Mouse (Mus musculus): ENCODE results near the gene Snx22. TPM values are rescaled to one million over a fixed set of nuclear protein-coding genes. Genes with fewer than 3 reads are reported as not detected.

Snx22 gene
- polyA plus RNA-seq, 1 experiment from 2014 or later, result 2.3 TPM

DNA sequence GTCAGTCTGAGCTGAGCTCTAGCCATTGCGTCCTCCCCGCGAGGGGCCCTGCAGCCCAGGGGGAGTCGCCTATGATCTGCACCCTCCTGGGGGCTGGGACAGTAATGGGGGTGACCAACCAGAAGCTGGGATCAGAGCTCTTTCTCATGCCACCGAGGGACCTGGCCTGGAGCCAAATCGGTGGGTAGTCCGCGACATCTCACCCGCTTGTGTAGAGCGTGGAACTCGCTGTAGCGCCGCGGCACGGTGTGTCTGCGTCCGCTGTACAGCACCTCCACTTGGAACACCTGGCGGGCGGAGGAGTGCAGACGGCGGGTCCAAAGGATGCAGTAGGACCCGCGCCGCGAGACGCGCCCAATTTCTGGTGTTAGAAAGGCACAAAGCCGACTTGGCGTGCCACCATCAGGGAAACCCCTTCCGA lies 538 bp downstream of the Snx22 start:
- no peak overlapping the region for H3K27ac ChIP-seq
- peak overlapping the region; percentile 94 for H3K4me2 ChIP-seq
- peak overlapping the region; percentile 52 for H3K4me3 ChIP-seq (replicated peaks)
- peaks cover 38% of the 10 kb centered on the region for H3K27me3 ChIP-seq
- H3K4me1 ChIP-seq, result peaks cover 12% of the 10 kb centered on the region
- peak; percentile 22; the same call in 1 of the 2 replicates for ATAC-seq (replicated peaks; ENCODE audit: low FRiP score)
- H3K9me3 ChIP-seq (replicated peaks), result no peaks in the 10 kb centered on the region
- H3K36me3 ChIP-seq, result peaks cover 32% of the 10 kb centered on the region
- peak overlapping the region; percentile 38 for H3K9ac ChIP-seq
- 1% methylated on average over 30 of the region's 30 CpGs for WGBS

DNA sequence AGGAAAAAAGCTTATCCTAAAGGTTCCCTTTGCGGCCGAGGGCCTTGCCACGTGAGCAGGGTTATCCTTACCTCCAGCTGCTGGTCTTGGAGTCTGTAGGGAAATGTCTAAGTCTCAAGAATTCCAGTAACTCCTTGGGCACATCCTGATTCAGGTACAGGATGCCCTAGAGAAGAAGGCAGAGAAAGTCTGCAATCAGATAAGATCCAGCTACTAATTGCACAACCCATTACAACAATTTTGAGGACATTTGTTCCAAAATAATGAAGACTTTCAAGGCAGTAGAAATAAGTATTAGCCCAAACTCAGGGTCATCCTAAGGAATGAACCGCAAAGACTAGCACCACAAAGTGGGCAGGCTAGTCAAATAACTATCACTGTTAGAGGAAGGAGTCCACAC lies 1.5 kb downstream of the Snx22 start:
- Histone ChIP-seq H3K9ac (no peak overlapping the region), H3K27me3 (peaks cover 38% of the 10 kb centered on the region), H3K4me2 (no peak overlapping the region), H3K9me3 (replicated peaks) (no peaks in the 10 kb centered on the region), H3K4me1 (peaks cover 12% of the 10 kb centered on the region), H3K36me3 (peaks cover 42% of the 10 kb centered on the region), H3K27ac (no peak overlapping the region), H3K4me3 (replicated peaks) (no peak overlapping the region)
- no peak for ATAC-seq (replicated peaks; ENCODE audit: low FRiP score)
- WGBS, result 61% methylated on average over 4 of the region's 4 CpGs

DNA sequence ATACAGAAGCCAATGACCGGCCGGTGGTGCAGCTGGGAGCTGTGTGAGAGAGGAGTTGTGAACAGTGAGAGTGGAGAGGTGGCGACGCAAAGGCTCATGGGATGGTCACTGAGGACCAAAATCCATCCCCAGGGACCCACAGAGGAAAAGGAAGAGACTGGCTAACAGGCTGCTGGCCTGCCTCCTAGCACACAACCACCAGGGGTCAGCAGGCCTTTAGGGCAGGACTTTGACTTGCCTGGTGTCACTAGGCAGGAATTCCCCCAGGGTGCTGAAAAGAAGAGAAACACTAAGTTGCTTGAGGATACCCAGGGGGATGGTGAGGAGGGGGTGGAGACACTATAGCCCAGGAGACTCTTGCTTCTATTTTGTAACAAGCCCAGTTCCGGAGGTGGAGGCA lies 2.0 kb downstream of the Snx22 start:
- H3K9ac ChIP-seq, result no peak overlapping the region
- H3K4me1 ChIP-seq, result peaks cover 12% of the 10 kb centered on the region
- no peak overlapping the region for H3K4me2 ChIP-seq
- no peak for ATAC-seq (replicated peaks; ENCODE audit: low FRiP score)
- H3K36me3 ChIP-seq, result peaks cover 47% of the 10 kb centered on the region
- no peak overlapping the region for H3K27ac ChIP-seq
- 26% methylated on average over 5 of the region's 5 CpGs for WGBS
- H3K27me3 ChIP-seq, result peaks cover 38% of the 10 kb centered on the region
- no peaks in the 10 kb centered on the region for H3K9me3 ChIP-seq (replicated peaks)
- no peak overlapping the region for H3K4me3 ChIP-seq (replicated peaks)

- H3K27ac ChIP-seq, result no peak overlapping the region
- H3K4me2 ChIP-seq, result no peak overlapping the region
- H3K9me3 ChIP-seq (replicated peaks), result no peaks in the 10 kb centered on the region
- peaks cover 51% of the 10 kb centered on the region for H3K36me3 ChIP-seq
- peaks cover 12% of the 10 kb centered on the region for H3K4me1 ChIP-seq
- WGBS, result 95% methylated on average over 3 of the region's 3 CpGs
- no peak overlapping the region for H3K4me3 ChIP-seq (replicated peaks)
- no peak for ATAC-seq (replicated peaks; ENCODE audit: low FRiP score)
- peaks cover 38% of the 10 kb centered on the region for H3K27me3 ChIP-seq
- no peak overlapping the region for H3K9ac ChIP-seq
Measured at GRCm38 (mm10) chr9:66066791-66067190, 2.7 kb downstream of the Snx22 start.

DNA sequence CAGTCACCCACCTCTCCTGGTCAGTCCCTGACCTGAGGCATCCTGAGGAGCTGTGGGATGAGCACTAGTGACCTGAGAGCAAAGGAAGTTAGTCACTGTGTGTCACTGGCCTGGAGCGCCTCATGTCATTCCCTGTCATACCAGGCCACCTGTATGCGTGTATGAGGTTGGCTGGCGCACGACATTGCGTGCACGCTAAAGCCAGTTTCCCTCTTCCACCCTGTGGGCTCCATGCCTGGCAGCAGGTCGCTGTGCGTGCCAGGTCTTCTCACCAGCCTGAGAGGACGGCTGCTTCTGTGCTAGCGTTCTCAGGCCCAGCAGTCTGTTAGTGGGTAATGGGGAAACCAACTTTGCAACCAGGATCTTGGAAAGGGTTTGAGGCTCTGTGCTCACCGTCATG lies 5.2 kb downstream of the Snx22 start:
- WGBS, result 97% methylated on average over 11 of the region's 11 CpGs
- Histone ChIP-seq H3K4me3 (replicated peaks) (no peak overlapping the region), H3K9ac (no peak overlapping the region), H3K27me3 (peaks cover 25% of the 10 kb centered on the region), H3K27ac (no peak overlapping the region), H3K4me2 (no peak overlapping the region), H3K36me3 (peaks cover 51% of the 10 kb centered on the region), H3K4me1 (peaks cover 23% of the 10 kb centered on the region), H3K9me3 (replicated peaks) (no peaks in the 10 kb centered on the region)
- no peak for ATAC-seq (replicated peaks; ENCODE audit: low FRiP score)

GRCm38 (mm10) chr9:66063446-66063845 lies 6.1 kb downstream of the Snx22 start:
- peaks cover 51% of the 10 kb centered on the region for H3K36me3 ChIP-seq
- no peak for ATAC-seq (replicated peaks; ENCODE audit: low FRiP score)

GRCm38 (mm10) chr9:66061656-66062055 lies 7.9 kb downstream of the Snx22 start:
- WGBS, result 74% methylated on average over 3 of the region's 3 CpGs
- peaks cover 42% of the 10 kb centered on the region for H3K36me3 ChIP-seq
- no peaks in the 10 kb centered on the region for H3K27me3 ChIP-seq
- H3K9me3 ChIP-seq (replicated peaks), result no peaks in the 10 kb centered on the region
- H3K4me1 ChIP-seq, result peaks cover 19% of the 10 kb centered on the region
- peak overlapping the region; percentile 80 for H3K4me3 ChIP-seq (replicated peaks)
- peak overlapping the region; percentile 82; the same call in 1 of the 2 replicates for H3K9ac ChIP-seq
- H3K27ac ChIP-seq, result no peak overlapping the region
- ATAC-seq (replicated peaks; ENCODE audit: low FRiP score), result no peak
- peak overlapping the region; percentile 62 for H3K4me2 ChIP-seq

More at GRCm38 (mm10) chr9:66063446-66063845, 6.1 kb downstream of the Snx22 start:
- Histone ChIP-seq H3K4me3 (replicated peaks) (no peak overlapping the region), H3K27ac (no peak overlapping the region), H3K27me3 (peaks cover 16% of the 10 kb centered on the region), H3K4me1 (peaks cover 19% of the 10 kb centered on the region), H3K9me3 (replicated peaks) (no peaks in the 10 kb centered on the region), H3K4me2 (no peak overlapping the region), H3K9ac (no peak overlapping the region)
- WGBS, result 92% methylated on average over 3 of the region's 3 CpGs

DNA sequence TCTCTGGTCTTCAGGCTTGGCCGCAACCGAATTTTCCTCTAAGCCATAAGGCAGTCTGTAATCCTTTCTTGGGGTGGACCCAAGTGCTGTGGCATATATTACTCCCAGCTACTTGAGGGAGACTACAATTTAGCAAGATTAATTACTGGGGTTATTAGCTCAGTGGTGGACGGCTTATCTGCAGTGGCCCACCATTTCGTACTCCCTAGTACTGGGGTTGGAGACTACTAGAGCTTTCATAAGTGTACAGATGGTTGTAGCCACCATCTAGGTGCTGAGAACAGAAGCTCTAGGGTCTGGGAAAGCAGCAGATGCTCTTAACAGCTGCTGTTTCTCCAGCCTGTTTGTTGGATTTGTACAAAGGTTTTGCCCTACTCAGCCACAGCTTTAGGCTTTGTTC lies 8.5 kb downstream of the Snx22 start:
- H3K36me3 ChIP-seq, result peaks cover 36% of the 10 kb centered on the region
- H3K4me2 ChIP-seq, result peak overlapping the region; percentile 62
- peak overlapping the region; percentile 80 for H3K4me3 ChIP-seq (replicated peaks)
- 8% methylated on average over 4 of the region's 4 CpGs for WGBS
- no peaks in the 10 kb centered on the region for H3K9me3 ChIP-seq (replicated peaks)
- H3K9ac ChIP-seq, result peak overlapping the region; percentile 82
- H3K27me3 ChIP-seq, result no peaks in the 10 kb centered on the region
- H3K4me1 ChIP-seq, result peaks cover 19% of the 10 kb centered on the region
- H3K27ac ChIP-seq, result no peak overlapping the region
- no peak for ATAC-seq (replicated peaks; ENCODE audit: low FRiP score)

GRCm38 (mm10) chr9:66060308-66060647 lies 9.2 kb downstream of the Snx22 start:
- Histone ChIP-seq H3K36me3 (peaks cover 28% of the 10 kb centered on the region), H3K4me1 (peaks cover 19% of the 10 kb centered on the region), H3K4me3 (replicated peaks) (peak overlapping the region; percentile 80), H3K9ac (peak overlapping the region; percentile 82), H3K4me2 (peak overlapping the region; percentile 62), H3K9me3 (replicated peaks) (no peaks in the 10 kb centered on the region), H3K27ac (peak overlapping the region; percentile 82), H3K27me3 (no peaks in the 10 kb centered on the region)
- peak; percentile 66 for ATAC-seq (replicated peaks; ENCODE audit: low FRiP score)
- WGBS, result 0% methylated on average over 20 of the region's 20 CpGs

DNA sequence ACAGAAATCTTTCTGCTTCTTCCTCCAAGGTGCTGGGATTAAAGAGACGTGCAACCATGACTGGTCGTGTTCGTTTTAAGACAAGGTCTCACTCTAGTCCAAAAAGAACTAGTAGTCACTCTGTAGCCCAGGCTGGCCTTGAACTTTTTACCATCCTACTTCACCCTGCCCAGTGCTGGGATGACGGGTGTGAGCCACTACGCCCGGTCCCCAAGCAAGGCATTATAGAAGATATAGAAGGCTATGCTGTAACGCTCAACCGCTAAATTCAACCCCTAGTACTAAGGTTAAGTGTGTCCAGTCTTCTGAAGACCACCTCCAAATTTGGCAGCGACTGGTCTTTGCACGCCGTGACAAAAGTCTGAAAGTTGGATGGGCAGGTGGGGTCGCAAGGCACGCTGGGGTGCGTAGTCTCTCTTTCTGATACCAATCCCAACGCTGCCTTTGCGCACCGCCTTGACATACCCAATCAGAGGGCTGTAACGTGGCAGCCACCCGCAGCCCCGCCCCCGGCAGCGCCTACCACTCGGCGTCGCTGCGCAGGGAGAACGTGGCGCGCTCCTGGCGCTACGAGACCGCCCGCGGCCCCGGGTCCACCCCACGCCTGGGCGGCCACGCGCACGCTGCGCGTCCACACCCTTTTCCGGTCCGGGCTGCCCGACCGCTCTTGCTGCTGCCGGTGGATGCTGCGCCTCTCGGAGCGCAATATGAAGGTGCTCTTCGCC lies 9.8 kb downstream of the Snx22 start, which contains the start of gene Ppib:
TSS of gene Ppib (plus strand) at position 640 of the 725 bp plus-strand sequence.
- peak; percentile 97 for ATAC-seq (replicated peaks; ENCODE audit: low FRiP score)
- peak within 1 kb of the TSS; percentile 82 for H3K27ac ChIP-seq
- WGBS, result 2% methylated on average over 51 of the region's 51 CpGs
- H3K36me3 ChIP-seq, result peaks cover 25% of the 10 kb centered on the region
- peaks cover 19% of the 10 kb centered on the region for H3K4me1 ChIP-seq
- H3K9ac ChIP-seq, result peak within 1 kb of the TSS; percentile 82
- no peaks in the 10 kb centered on the region for H3K27me3 ChIP-seq
- peak within 1 kb of the TSS; percentile 62 for H3K4me2 ChIP-seq
- H3K4me3 ChIP-seq (replicated peaks), result peak within 1 kb of the TSS; percentile 80
- H3K9me3 ChIP-seq (replicated peaks), result no peaks in the 10 kb centered on the region

- no peaks in the 10 kb centered on the region for H3K27me3 ChIP-seq
- H3K27ac ChIP-seq, result no peak overlapping the region
- no peak overlapping the region for H3K4me2 ChIP-seq
- H3K4me1 ChIP-seq, result 0 out of 2 replicates have a peak, but pooled peaks cover 8% of the 10 kb centered on the region
- H3K36me3 ChIP-seq, result no peaks in the 10 kb centered on the region
- WGBS, result 45% methylated on average over 1 of the region's 1 CpGs
- H3K9ac ChIP-seq, result no peak overlapping the region
- no peak overlapping the region for H3K4me3 ChIP-seq (replicated peaks)
- ATAC-seq (replicated peaks; ENCODE audit: low FRiP score), result no peak
- no peaks in the 10 kb centered on the region for H3K9me3 ChIP-seq (replicated peaks)
Measured at GRCm38 (mm10) chr9:66053620-66054019, 15.9 kb downstream of the Snx22 start.

DNA sequence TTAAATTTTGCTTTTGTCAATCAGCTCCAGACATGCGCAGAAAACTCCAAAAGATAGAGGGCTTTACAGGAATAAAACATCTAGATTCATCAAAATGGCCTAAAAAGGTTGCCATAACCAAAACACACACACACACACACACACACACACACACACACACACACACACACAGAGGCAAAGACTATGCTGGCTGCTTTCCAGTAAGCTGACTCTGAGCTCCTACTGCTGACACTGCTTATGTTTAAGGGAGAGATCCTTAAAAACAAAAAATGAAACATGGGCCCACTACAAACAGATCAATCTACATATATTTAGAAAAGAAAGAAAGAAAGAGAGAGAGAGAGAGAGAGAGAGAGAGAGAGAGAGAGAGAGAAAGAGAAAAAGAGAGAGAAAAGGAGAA lies 16.8 kb downstream of the Snx22 start:
- no peak for ATAC-seq (replicated peaks; ENCODE audit: low FRiP score)
- H3K9me3 ChIP-seq (replicated peaks), result no peaks in the 10 kb centered on the region
- no peak overlapping the region for H3K27ac ChIP-seq
- H3K9ac ChIP-seq, result no peak overlapping the region
- no peaks in the 10 kb centered on the region for H3K36me3 ChIP-seq
- no peak overlapping the region for H3K4me2 ChIP-seq
- no peaks in the 10 kb centered on the region for H3K27me3 ChIP-seq
- no peak overlapping the region for H3K4me3 ChIP-seq (replicated peaks)
- 0 out of 2 replicates have a peak, but pooled peaks cover 8% of the 10 kb centered on the region for H3K4me1 ChIP-seq
- WGBS, result 94% methylated on average over 1 of the region's 1 CpGs

All from kidney, embryonic 15.5 days (tissue).